Mouse (Mus musculus) mouse embryonic stem cell (cell line): ENCODE results near the gene Cs.
"Not testable (repeated sequence)": the region's sequence is repeated elsewhere in the genome, so short reads cannot be mapped to it uniquely, and the experiment has no call there.

Experiments
- in situ Hi-C, 2 experiments: fragments of 300-500 bp; cut with MboI; formaldehyde crosslinking; loops; 1 replicate in 1 of 2; 3 replicates in 1 of 2; pipeline ENCODE4 v1.14.3; 2019 to 2020; ENCODE audit warnings: low sequenced_read_pairs in 2 of 2, low pct_unique_long_range_greater_than_20kb in 1 of 2, mixed read lengths in 1 of 2; ENCODE audit not compliant: unreplicated experiment in 1 of 2

Gene Cs

DNA sequence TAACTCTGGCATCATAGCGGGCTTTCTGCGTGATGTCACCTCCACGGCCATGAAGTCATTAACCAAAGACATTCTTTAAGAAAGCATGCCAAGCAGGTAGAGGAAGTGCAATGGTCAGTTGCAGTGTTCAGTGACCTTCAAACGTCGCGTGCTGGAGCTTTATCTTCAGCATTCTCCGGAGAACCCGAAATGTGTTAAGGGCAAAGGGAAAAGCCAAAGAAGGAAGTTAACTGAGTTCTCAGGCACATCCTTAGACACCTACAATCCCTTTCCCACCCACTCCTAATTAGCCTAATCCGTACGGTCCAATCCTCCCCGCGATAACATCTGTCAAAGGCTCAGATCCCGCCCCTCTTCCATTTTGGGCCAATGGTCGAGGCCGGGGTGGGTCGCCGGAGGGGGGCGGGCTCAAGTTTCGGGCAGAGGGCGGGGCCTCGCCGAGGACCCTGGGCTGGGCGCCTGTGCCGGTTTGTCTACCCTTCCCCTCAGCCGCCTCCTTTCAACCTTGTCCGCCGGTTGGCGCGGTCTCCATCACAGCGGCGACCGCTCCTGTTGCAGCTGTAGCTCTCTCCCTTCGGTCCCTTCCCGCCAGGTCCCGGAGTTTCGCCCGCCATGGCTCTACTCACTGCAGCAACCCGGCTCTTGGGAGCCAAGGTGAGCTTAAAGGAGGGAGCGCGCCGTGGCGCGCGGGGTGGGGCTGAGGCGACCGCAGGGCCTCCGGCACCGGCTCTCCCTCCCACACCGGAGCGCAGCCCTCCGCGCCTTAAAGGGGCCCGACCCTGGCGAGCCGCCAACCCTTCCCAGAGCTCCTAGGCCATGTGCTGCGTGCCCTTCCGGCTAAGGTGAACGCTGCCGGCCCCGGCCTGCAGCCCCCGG lies at the start of gene Cs:
Gene Cs, plus strand, starts transcription at position 429 of the 876 bp plus-strand sequence.
- in situ Hi-C loops = no loop called here

DNA sequence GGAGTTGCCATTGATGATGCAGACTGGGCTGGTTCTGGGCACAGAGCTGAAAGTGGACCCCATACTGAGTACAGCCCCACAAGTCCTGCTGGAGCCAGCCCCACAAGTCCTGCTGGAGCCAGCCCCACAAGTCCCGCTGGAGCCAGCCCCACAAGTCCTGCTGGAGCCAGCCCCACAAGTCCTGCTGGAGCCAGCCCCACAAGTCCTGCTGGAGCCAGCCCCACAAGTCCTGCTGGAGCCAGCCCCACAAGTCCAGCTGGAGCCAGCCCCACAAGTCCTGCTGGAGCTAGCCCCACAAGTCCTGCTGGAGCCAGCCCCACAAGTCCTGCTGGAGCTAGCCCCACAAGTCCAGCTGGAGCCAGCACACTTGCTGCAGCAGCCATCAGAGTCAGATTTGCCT lies 46.9 kb upstream of the Cs start:
- in situ Hi-C loops = not testable (repeated sequence)

DNA sequence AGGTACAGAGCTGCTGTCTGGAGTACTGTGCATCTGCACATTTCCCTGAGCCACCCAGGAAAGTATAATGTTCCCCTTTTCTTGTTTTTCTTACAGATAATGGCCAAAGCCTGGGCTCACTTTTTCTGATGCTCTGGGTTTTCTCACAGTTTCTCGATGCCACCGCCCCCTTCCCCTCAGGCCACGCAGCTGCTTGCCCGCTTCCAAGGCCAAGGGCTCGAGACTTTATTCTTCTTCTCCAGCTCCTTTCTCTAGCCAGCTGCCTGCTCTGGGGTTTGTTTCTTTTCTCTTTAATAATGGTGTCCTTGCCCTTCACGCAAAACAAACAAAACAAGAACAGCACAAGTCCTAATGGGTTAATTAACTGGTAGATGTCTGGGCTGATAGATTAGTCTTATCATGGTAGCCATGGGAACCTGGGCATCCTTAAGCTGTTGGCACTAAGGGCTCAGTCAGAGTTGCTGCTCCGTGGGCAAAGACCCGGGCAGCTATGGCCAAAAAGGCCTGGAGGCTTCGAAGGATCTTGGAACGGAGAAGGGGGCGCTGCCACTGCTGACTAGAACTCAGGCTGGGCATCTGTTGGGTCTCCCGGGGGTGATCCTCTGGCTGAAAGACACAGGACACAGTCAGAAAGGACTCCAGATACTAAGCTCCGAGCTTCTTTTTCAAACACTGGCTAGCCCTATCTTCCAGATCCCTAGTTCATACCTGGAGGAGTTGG lies 41.0 kb upstream of the Cs start:
- in situ Hi-C loops = no loop called here

DNA sequence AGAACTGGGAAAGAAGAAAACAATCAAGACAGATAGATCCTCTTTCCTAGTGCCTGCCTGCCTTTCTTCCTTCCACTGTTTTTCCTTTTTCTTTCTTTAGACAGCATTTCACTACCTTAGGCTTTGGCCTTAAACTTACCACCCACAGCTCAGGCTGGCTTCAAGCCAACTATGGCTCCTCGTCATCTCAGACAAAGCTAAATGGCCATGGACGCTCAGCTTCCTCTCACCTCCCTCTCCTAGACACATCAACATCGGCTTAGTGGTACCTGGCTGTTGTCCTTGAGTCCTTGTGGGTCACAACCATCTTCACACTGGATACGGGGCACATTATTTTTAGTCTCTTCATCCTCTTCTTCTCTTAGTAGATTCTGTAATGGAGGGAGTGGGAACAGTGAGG lies 40.3 kb upstream of the Cs start:
- in situ Hi-C loops = no loop called here

DNA sequence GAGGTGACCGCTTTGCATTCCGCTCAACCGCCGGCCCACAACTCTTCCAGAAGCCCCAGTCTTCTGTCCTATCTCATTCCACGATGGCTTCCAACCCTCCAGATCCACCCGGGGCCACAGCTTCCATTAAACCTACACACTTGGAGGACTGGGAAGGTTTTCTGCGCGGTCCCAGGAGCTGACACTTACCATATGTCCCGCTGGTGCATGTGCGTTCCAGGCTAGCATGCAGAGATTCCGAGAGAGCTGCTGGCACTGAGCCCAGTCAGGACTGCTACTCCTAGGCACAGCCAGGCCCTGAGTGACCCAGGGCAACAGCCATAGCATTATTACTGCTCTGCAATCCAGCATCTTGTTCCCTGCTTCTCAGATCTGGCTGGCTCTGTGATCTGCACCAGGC lies 39.9 kb upstream of the Cs start:
- in situ Hi-C loops = no loop called here

DNA sequence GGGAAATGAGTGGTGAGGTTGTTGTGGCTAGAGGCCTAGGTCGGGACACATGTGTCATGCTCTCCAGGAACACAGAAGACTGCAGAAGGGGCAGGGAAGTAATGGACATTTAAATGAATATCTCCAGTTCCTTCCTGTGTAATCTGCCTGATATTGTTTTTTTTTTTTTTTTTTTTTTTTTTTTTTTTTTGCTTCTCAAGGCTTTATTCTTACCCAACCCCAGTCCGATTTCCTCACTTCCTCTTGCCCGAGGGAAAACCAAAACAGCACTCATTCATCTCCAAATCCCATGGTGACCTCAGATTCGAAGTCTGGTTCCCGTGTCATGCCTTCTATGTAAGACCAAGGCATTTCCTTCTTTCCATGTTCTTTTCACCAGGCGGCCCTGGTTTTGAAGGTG lies 39.3 kb upstream of the Cs start:
- in situ Hi-C loops = no loop called here

DNA sequence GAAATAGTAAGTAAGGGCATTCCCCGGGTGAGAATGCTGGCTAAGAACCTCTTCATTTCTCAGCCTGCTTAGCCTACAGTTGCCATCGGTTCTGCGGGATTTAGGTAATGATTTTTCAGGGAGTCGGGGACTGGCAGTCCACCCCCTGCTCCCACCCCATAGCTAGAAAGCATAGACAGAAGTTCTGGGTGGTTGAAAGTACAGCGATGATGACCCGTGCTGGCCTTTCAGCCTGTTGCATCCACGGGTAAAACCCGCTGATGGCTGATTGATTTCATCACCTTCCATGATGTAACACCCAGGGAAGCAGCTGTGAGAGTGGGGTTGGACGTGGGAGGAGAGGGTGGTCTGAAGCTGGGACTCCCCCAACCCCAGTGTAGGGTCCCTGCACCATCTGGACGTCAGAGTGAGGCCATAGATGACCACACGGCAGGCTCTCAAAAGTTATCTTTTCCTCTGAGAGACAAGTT lies 38.8 kb upstream of the Cs start, which contains the start of gene Il23a:
Gene Il23a, minus strand, starts transcription at position 51 of the 470 bp plus-strand sequence.
- in situ Hi-C loops = no loop called here

DNA sequence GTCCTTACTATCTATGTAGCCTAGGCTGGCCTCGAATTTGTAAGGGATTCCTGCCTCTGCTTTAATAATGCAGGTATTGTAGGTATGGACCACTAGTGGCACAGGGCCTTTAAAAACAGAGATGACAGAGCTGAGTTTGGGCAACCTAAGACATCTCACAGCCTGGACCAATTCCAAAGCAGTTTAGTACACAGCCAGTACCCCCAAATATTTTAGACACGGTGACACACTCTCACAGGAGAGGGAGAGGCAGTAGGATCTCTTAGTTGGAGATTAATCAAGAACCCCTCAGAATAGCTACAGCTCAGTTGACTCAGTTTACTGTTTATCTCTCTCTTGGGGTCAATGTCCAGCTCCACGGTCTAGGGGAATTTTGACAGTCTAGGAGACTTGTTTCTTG lies 35.2 kb upstream of the Cs start:
- in situ Hi-C loops = no loop called here

DNA sequence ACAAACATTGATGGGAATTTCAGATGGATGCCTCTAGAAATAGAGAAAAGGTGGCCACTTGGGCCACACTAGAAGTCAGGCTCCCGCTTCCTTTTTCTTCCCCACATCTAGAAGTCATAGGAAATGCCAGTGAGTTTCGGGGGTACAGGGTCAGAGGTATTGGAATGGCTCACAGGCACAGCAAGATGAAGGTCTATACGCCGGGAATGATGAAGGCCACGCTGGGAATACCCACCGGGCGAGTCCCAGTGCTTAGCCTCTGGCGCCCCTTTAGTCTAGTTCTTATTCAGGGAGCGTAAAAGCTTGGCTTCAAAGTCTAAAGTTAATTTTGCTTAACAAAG lies 34.8 kb upstream of the Cs start:
- in situ Hi-C loops = no loop called here

DNA sequence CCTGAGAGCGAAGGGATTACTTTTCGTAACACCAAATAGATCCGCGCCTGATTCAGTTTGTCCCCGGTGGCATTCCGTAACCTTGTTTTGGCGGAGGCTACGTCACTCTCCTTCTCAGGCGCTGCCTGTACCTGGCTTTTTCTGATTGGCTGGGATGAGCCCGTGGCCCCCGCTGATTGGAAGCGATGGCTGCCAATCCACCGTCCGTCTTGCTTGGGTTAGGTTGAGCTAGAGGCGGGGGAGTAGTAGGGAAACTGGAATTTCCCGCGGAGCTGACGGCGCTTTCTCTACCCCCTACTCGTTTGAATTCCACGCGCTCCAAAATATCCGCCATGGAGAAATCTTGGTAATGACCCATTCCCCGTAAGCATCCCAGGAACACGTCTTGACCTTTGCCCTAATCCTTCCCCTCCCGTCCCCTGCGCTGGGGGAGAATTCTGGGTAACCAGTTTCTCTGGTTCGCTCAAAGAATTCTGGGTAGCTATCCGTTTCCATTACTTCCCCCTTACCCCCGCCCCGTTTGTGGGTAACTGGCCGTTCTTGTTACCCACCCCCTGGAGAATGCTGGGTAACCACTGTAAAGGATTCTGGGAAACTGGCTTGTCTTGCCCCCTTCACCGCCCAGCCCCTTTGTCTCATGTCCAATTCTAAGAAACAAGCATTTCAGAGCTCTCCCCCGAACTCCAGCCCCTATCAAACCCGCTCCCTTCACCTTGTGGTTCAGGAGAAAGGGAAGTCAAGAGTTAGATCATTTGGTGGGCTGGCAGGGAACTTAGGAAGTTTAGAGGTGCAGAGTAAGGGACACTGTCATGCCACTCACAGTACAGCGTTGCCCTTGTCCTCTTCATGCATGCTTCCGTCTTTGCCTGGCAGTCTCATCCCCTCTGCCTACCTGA lies 34.2 kb upstream of the Cs start, which contains the start of gene Pan2:
Gene Pan2, plus strand, starts transcription at position 210 of the 896 bp plus-strand sequence.
- in situ Hi-C loops = no loop called here

DNA sequence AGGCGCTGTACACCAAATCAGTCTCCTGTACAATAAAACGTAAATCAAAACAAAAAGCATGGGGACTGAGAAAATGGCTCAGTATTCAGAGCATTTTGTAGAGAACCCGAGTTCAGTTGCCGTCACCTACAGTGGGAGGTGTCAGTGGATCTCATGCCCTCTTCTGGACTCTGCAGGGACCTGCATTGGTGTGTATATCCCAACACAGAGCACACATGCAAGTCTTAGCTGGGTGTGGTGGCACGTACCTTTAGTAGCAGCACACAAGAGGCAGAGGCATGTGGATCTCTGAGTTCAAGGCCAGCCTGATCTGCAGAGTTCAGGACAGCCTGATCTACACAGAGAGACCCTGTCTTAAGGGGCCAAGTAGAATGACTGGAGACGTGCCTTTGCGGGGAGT lies 27.9 kb upstream of the Cs start:
- in situ Hi-C loops = no loop called here

DNA sequence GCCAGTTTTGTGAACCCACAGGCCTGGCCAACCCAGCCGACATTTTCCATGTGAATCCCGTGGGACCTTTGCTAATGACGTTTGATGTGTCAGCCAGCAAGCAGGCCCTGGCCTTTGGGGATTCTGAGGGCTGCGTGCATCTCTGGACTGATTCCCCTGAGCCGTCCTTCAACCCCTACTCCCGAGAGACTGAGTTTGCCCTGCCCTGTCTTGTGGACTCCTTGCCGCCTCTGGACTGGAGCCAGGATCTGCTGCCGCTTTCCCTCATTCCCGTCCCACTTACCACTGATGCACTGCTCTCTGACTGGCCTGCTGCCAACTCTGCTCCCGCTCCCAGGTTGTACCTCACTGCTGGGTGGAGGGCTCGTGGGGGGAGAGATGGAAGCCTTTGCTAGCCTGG lies 27.4 kb upstream of the Cs start:
- in situ Hi-C loops = no loop called here

DNA sequence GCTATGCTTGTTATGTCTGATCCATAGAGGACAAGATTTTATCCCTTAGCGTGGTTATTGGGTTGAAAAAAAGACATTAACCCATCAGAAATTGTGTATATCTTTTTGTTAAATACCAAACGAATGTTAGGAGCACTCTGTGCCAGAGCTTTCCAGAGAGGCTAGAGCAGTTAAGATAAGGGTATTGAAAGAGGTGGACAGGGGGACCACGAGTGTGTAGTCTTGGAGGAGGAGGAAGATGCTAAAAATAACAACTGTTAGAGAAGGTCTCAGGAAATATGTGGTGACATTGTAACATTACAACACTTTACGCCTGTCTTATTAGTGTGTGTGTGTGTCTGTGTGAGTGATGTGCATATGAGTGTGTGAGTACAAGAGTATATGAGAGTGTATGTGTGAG lies 26.6 kb upstream of the Cs start:
- in situ Hi-C loops = no loop called here

DNA sequence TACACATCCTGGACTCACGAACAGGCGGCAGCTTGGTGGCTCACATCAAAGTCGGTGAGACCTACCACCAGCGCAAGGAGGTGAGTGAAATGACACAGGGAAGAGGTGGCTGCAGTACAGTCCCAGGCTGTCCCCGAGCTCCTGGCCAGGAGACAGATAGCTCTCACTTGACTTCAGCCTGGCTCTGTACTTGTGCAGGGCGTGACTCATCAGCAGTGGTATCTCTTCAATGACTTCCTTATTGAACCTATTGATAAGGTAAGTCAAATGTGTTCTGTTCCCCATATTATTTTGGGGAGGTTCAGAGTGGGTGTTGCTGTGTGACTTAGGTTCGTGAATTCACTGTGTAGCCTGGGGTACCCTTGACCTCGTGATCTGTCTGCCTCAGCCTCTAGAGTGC lies 22.0 kb upstream of the Cs start:
- in situ Hi-C loops = no loop called here

DNA sequence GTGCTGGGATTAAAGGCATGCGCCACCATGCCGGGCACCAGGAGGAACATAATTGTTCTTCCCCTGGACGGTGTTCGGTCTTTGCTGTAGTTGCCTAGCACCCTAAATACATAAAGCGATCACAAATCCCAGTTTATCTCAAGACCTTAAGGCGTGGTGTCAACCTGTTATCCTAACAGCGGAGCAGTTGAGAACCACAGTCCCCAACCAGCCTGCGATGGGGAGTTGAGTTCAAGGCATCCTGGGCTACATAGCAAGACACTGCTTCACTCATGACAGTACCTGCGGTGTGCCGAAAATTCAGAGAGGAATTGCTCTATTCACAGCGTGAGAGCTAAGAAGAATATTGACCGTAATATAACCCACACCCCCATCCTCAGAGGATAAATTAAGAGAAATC lies 15.9 kb upstream of the Cs start:
- in situ Hi-C loops = no loop called here

DNA sequence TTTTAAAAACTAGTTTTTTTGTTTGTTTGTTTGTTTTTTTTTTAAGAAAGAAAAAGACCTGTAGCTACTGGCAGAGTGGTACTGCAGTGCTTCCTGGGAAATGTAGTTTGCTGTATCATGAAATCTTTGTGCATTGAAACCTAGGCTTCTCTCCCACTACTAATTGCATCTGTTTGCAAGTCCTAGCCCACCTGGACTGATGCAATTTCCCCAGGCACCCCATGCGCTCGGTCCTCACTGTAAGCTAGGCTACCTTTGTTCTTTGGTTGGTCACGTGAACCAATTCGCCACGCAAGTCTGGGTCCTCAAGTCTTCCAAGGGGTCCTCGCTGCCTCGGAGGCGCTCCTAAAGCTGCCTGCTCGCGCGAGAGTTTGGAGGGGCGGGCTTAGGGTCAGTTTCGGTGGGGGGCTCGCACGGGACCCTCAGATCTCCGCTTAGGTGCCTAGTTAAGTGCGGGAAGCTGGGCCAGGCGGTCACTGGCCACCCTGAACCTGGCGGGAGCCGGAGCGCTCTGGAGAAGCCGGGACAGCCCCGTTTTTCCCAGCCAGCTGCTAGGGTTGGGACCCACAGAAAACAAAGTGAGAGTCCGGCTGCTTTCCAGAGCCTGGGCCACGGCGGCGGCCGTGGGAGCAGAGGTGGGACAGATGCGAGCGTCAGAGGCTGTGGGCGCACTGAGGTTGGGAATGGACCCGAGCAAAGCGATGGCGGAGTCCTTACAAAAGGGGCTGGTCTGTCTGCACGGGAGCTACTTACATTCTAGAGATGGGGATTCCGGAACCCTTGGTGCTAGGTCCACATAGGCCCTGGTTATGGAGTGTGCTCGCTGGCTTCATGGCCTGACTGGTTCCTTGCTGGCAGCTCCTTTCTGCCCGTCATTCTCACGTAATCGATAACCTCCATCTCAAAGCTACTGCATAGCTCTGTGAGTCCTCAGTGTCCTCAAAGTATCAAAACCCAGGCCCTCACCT lies 15.1 kb upstream of the Cs start, which contains the start of gene Cnpy2:
Gene Cnpy2, plus strand, starts transcription at position 319 of the 968 bp plus-strand sequence.
- in situ Hi-C loops = no loop called here

DNA sequence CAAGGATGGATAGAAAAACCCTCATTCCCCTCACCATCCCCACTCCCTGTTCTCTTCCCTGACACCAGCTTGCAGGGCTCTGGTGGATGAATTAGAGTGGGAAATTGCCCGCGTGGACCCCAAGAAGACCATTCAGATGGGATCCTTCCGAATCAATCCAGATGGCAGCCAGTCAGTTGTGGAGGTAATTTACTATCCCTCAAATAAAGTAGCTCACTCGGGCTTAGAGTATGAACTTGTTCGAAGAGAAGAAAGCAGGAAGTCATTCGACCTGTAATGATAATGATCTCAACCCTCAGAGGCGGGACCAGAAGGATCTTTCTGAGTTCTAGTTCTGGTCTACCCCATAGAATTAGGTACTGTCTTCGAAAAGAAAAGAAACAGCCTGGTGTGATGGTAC lies 14.0 kb upstream of the Cs start:
- in situ Hi-C loops = no loop called here

DNA sequence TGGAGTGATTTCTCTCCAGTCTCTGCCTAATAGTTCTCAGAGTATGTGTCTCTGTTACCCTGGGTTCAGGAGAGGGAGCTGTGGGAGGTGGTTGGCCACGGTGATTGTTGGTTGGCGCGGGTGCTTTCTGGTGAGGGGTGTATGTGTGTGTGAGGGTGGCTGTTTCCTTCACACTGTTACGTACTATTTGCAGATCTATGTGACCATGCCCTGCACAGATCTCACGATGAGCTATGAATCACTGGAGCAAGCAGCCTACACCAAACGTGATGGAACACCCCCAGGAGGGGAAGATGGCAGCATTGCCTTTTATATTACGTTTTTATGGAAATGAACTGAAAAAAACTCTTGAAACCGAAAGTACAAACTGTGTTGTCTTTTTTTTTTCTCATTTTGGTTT lies 10.7 kb upstream of the Cs start:
- in situ Hi-C loops = no loop called here
